Mouse (Mus musculus): ENCODE measurements around the gene Tmem41b. TPM values are rescaled to one million over a fixed set of nuclear protein-coding genes. Genes with fewer than 3 reads are reported as not detected.

The Tmem41b gene
- polyA plus RNA-seq, 1 experiment from 2014 or later, result 65.4 TPM

DNA sequence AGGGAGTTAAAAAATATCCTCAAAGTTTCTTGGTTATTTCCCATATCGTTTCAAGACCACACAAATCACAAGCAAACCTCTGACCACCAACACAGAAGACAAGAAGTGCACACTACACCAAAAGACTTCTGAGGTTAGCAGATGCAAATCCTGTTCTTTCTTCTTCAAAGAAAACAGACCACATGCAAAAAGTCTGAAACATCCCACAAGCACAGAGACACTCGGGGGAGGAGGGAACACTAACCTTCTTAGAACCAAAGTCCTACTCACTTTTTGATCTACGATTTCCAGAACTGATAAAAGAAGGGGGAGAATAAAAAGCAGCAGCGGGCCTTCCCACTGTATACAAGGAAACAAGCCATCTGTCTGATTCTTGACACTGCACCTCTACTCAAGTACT lies 35.4 kb downstream of the Tmem41b start:
- 59% methylated on average over 4 of the region's 4 CpGs for WGBS
- H3K27me3 ChIP-seq (ENCODE audit: control insufficient read depth, insufficient read depth, low read depth, low read length), result no peaks in the 10 kb centered on the region
- no peaks in the 10 kb centered on the region for H3K36me3 ChIP-seq (ENCODE audit: control insufficient read depth, insufficient read depth, low read length)
- H3K27ac ChIP-seq (ENCODE audit: low read length), result no peak overlapping the region
- no peak overlapping the region for H3K4me2 ChIP-seq (ENCODE audit: low read depth, low read length)
- no peaks in the 10 kb centered on the region for H3K9me3 ChIP-seq (ENCODE audit: control insufficient read depth, low read length)
- H3K9ac ChIP-seq (ENCODE audit: low read length), result no peak overlapping the region
- H3K4me1 ChIP-seq (replicated peaks; ENCODE audit: control insufficient read depth, insufficient read depth, low read length), result peaks cover 21% of the 10 kb centered on the region
- H3K4me3 ChIP-seq (ENCODE audit: low read length), result no peak overlapping the region
- no peak for ATAC-seq (ENCODE audit: low read depth)

DNA sequence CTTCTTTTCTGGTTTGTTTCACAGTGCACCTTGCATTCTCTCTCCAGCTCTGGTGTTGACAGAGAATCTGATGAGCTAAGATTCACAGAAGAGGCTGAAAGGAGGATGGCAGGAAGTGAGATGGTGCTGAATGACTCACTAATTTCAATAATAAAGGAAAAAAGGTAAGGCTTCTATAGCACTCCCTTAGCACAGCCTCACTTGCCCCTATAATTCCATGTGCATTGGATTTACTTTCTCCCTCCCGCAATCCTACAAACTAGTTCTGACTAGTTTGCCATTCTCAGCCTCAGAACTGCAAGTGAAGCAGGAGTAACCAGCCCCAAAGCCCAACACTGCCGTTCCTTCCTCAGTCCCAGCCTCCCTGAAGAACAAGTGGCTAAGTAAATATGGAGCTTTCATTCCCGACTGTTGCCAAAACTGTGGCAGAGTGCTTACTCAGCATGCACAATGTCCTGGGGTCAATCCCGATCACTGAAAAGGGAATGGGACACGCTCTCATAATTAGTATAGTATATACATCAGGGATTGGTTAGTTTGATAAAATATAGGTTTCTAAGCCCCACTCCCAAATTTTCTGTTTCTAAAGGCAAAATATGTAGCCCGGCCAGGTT lies 42.2 kb downstream of the Tmem41b start:
- no peaks in the 10 kb centered on the region for H3K9me3 ChIP-seq (ENCODE audit: control insufficient read depth, low read length)
- 48% methylated on average over 6 of the region's 6 CpGs for WGBS
- H3K4me3 ChIP-seq (ENCODE audit: low read length), result no peak overlapping the region
- no peaks in the 10 kb centered on the region for H3K27me3 ChIP-seq (ENCODE audit: control insufficient read depth, insufficient read depth, low read depth, low read length)
- peak; percentile 57; the same call in 1 of the 2 replicates for ATAC-seq (ENCODE audit: low read depth)
- no peaks in the 10 kb centered on the region for H3K36me3 ChIP-seq (ENCODE audit: control insufficient read depth, insufficient read depth, low read length)
- no peak overlapping the region for H3K27ac ChIP-seq (ENCODE audit: low read length)
- H3K4me1 ChIP-seq (replicated peaks; ENCODE audit: control insufficient read depth, insufficient read depth, low read length), result peaks cover 8% of the 10 kb centered on the region; the same call in 1 of the 2 replicates
- no peak overlapping the region for H3K9ac ChIP-seq (ENCODE audit: low read length)
- H3K4me2 ChIP-seq (ENCODE audit: low read depth, low read length), result no peak overlapping the region

DNA sequence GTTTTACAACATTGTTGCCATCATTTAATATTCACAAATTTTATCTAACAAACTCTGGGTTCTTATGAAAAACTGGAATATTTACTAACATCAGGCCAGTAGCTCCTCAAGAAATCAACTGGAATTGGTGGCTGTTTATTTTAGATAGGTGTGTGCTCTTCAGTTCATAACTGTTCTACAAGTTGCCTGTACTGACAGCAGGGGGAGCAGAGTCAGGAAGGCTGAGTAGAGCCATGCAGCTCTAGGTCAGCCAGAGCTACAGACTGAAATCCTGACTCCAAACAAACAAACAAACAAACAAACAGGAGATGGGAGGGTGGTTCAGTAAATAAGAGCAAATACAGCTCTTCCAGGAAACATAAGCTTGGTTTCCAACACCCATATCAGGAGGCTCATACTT lies 57.1 kb downstream of the Tmem41b start:
- H3K9me3 ChIP-seq (ENCODE audit: control insufficient read depth, low read length), result no peaks in the 10 kb centered on the region
- no peak overlapping the region for H3K9ac ChIP-seq (ENCODE audit: low read length)
- no peak for ATAC-seq (ENCODE audit: low read depth)
- peaks cover 7% of the 10 kb centered on the region for H3K4me1 ChIP-seq (replicated peaks; ENCODE audit: control insufficient read depth, insufficient read depth, low read length)
- no peak overlapping the region for H3K4me2 ChIP-seq (ENCODE audit: low read depth, low read length)
- no peak overlapping the region for H3K4me3 ChIP-seq (ENCODE audit: low read length)
- no peak overlapping the region for H3K27ac ChIP-seq (ENCODE audit: low read length)
- no peaks in the 10 kb centered on the region for H3K27me3 ChIP-seq (ENCODE audit: control insufficient read depth, insufficient read depth, low read depth, low read length)
- H3K36me3 ChIP-seq (ENCODE audit: control insufficient read depth, insufficient read depth, low read length), result peaks cover 20% of the 10 kb centered on the region

GRCm38 (mm10) chr7:109928365-109928764 lies 58.4 kb downstream of the Tmem41b start:
- H3K9me3 ChIP-seq (ENCODE audit: control insufficient read depth, low read length), result no peaks in the 10 kb centered on the region
- H3K9ac ChIP-seq (ENCODE audit: low read length), result no peak overlapping the region
- H3K27me3 ChIP-seq (ENCODE audit: control insufficient read depth, insufficient read depth, low read depth, low read length), result no peaks in the 10 kb centered on the region
- WGBS, result 82% methylated on average over 6 of the region's 6 CpGs
- H3K27ac ChIP-seq (ENCODE audit: low read length), result no peak overlapping the region
- no peak overlapping the region for H3K4me3 ChIP-seq (ENCODE audit: low read length)
- peaks cover 11% of the 10 kb centered on the region for H3K4me1 ChIP-seq (replicated peaks; ENCODE audit: control insufficient read depth, insufficient read depth, low read length)
- H3K36me3 ChIP-seq (ENCODE audit: control insufficient read depth, insufficient read depth, low read length), result peaks cover 9% of the 10 kb centered on the region
- no peak for ATAC-seq (ENCODE audit: low read depth)
- no peak overlapping the region for H3K4me2 ChIP-seq (ENCODE audit: low read depth, low read length)

- Histone ChIP-seq H3K9me3 (ENCODE audit: control insufficient read depth, low read length) (no peaks in the 10 kb centered on the region), H3K9ac (ENCODE audit: low read length) (no peak overlapping the region), H3K4me1 (replicated peaks; ENCODE audit: control insufficient read depth, insufficient read depth, low read length) (peaks cover 11% of the 10 kb centered on the region), H3K36me3 (ENCODE audit: control insufficient read depth, insufficient read depth, low read length) (peaks cover 14% of the 10 kb centered on the region), H3K4me3 (ENCODE audit: low read length) (no peak overlapping the region), H3K27ac (ENCODE audit: low read length) (no peak overlapping the region), H3K27me3 (ENCODE audit: control insufficient read depth, insufficient read depth, low read depth, low read length) (no peaks in the 10 kb centered on the region), H3K4me2 (ENCODE audit: low read depth, low read length) (no peak overlapping the region)
- 40% methylated on average over 2 of the region's 2 CpGs for WGBS
- ATAC-seq (ENCODE audit: low read depth), result peak; percentile 74
These were observed 61.8 kb downstream of the Tmem41b start for GRCm38 (mm10) chr7:109924965-109925364.

DNA sequence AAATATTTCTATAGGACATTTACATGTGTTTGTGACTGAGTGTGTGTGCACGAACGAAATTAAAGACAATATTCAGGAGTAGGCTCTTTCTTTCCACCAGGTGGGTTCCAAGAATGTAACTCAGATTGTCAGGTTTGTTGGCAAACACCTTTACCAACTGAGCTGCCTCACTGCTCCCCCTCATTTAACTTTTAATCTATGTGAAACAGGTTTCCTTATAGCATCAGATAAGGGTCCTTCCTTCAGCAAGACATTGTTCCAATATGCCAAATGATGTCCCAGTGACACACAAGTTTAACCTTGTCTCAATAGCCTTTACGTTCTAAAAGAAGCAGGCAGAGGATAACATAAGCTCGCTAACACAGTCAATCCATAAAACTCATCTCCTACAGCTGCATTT lies 63.8 kb downstream of the Tmem41b start:
- Histone ChIP-seq H3K4me3 (ENCODE audit: low read length) (no peak overlapping the region), H3K27me3 (ENCODE audit: control insufficient read depth, insufficient read depth, low read depth, low read length) (no peaks in the 10 kb centered on the region), H3K27ac (ENCODE audit: low read length) (no peak overlapping the region), H3K36me3 (ENCODE audit: control insufficient read depth, insufficient read depth, low read length) (peaks cover 24% of the 10 kb centered on the region), H3K4me2 (ENCODE audit: low read depth, low read length) (no peak overlapping the region), H3K9ac (ENCODE audit: low read length) (no peak overlapping the region), H3K4me1 (replicated peaks; ENCODE audit: control insufficient read depth, insufficient read depth, low read length) (peaks cover 11% of the 10 kb centered on the region), H3K9me3 (ENCODE audit: control insufficient read depth, low read length) (no peaks in the 10 kb centered on the region)
- WGBS, result 83% methylated on average over 4 of the region's 4 CpGs
- ATAC-seq (ENCODE audit: low read depth), result no peak

Other genes starting within 250 kb of the Tmem41b start
- gene Tmem9b, start 234.1 kb downstream of the Tmem41b start, polyA plus RNA-seq (2015; fragmentation: Nextera tagmentation; extraction: Ambion mirVana), result 66.8 and 71.4 TPM in 2 replicates
- gene Nrip3, start 204.9 kb downstream of the Tmem41b start, polyA plus RNA-seq (2015; fragmentation: Nextera tagmentation; extraction: Ambion mirVana), result 0.34 and 0.55 TPM in 2 replicates
- 4.1 and 4.6 TPM in 2 replicates for gene Scube2, start 121.2 kb downstream of the Tmem41b start, polyA plus RNA-seq (2015; fragmentation: Nextera tagmentation; extraction: Ambion mirVana)
- gene Dennd5a, start 26.5 kb downstream of the Tmem41b start, polyA plus RNA-seq (2015; fragmentation: Nextera tagmentation; extraction: Ambion mirVana), result 32.5 and 32.9 TPM in 2 replicates
- 40.4 and 45.8 TPM in 2 replicates for gene Ipo7, start 31.3 kb upstream of the Tmem41b start, polyA plus RNA-seq (2015; fragmentation: Nextera tagmentation; extraction: Ambion mirVana)
- gene Zfp143, start 74.3 kb upstream of the Tmem41b start, polyA plus RNA-seq (2015; fragmentation: Nextera tagmentation; extraction: Ambion mirVana), result 19.1 and 19.7 TPM in 2 replicates
- 23.4 and 24.3 TPM in 2 replicates for gene Wee1, start 135.1 kb upstream of the Tmem41b start, polyA plus RNA-seq (2015; fragmentation: Nextera tagmentation; extraction: Ambion mirVana)
- 39.4 and 40.6 TPM in 2 replicates for gene Swap70, start 234.8 kb upstream of the Tmem41b start, polyA plus RNA-seq (2015; fragmentation: Nextera tagmentation; extraction: Ambion mirVana)